Mouse (Mus musculus) midbrain, embryonic 16.5 days (tissue): Measurements from ENCODE around the gene Pid1. TPM values are rescaled to one million over a fixed set of nuclear protein-coding genes. Genes with fewer than 3 reads are reported as not detected.
A peak's percentile ranks its signal among the peaks of the same experiment; 100 is the strongest.

Experiments used
- ATAC-seq: fragments of 200-750 bp; cut with Nextera tagmentation; 2 replicates; pipeline ENCODE4 v1.8.0; 2017; ENCODE audit warnings: moderate TSS enrichment
- H3K27ac ChIP-seq: fragments of 300-500 bp; sonication (generic); 2 replicates; pipeline ENCODE4 v1.5.1; 2014; ENCODE audit warnings: mild to moderate bottlenecking, low read length, mixed read lengths
- H3K27me3 ChIP-seq: fragments of 300-500 bp; sonication (generic); 2 replicates; pipeline ENCODE4 v1.6.1; 2014; ENCODE audit warnings: low read depth, low read length, mixed read lengths; ENCODE audit not compliant: control insufficient read depth, insufficient read depth
- H3K36me3 ChIP-seq: fragments of 300-500 bp; sonication (generic); 2 replicates; pipeline ENCODE4 v1.6.1; 2014; ENCODE audit warnings: mild to moderate bottlenecking, low read length, moderate library complexity, mixed read lengths; ENCODE audit not compliant: control insufficient read depth, insufficient read depth
- H3K4me1 ChIP-seq: fragments of 300-500 bp; sonication (generic); 2 replicates; pipeline ENCODE4 v1.6.1; 2014; ENCODE audit warnings: mild to moderate bottlenecking, low read length, mixed read lengths; ENCODE audit not compliant: control insufficient read depth, insufficient read depth
- H3K4me2 ChIP-seq: fragments of 300-500 bp; sonication (generic); 2 replicates; pipeline ENCODE4 v1.6.1; 2014; ENCODE audit warnings: mild to moderate bottlenecking, low read length, mixed read lengths
- H3K4me3 ChIP-seq: fragments of 300-500 bp; sonication (generic); 2 replicates; pipeline ENCODE4 v1.5.1; 2014; ENCODE audit warnings: low read depth, mild to moderate bottlenecking, low read length, moderate library complexity, mixed read lengths
- H3K9ac ChIP-seq: fragments of 300-500 bp; sonication (generic); 2 replicates; pipeline ENCODE4 v1.6.1; 2014; ENCODE audit warnings: low read depth, low read length, mixed read lengths
- H3K9me3 ChIP-seq: fragments of 300-500 bp; sonication (generic); replicated peaks from 2 replicates; pipeline ENCODE4 v1.6.1; 2014; ENCODE audit warnings: mild to moderate bottlenecking, low read length, mixed read lengths; ENCODE audit not compliant: control insufficient read depth, poor library complexity, severe bottlenecking
- WGBS: fragments of 180-500 bp; shearing (Covaris S2); extraction: QIAGEN DNeasy Blood & Tissue Kit; methylation state at CpG from one replicate; pipeline ENCODE4 v1.1.7; 2014; 5-methylcytosine and 5-hydroxymethylcytosine counted together
- polyA plus RNA-seq: library from polyadenylated mRNA; unstranded; fragments of >200 nt; fragmentation: Nextera tagmentation; extraction: Ambion mirVana; gene quantifications from 2 replicates; pipeline ENCODE4 v1.2.1, GENCODE M21; 2015

The Pid1 gene
- polyA plus RNA-seq, 1 experiment from 2014 or later: 82.7 TPM

DNA sequence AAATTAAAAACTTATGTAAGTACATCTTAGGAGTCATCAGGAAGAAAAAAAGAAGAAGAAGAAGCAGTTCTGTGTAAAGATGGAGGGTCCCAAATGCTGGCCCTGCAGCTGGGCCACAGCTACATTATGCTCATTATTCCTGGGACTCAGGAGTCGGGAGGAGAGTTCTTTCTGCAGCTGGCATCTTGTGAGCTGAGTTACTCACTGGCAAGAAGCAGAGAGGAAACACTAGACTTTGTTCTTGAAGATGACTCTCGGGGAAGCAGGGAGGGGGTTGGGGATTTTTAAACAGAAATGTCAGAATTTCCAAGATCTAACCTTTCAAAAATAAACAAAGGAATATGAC, 208.4 kb downstream of the Pid1 start:
- no peak overlapping the region for H3K27ac ChIP-seq
- no peaks in the 10 kb centered on the region for H3K9me3 ChIP-seq
- 0 out of 2 replicates have a peak, but pooled peaks have one; percentile 43 for ATAC-seq
- H3K4me2 ChIP-seq: no peak overlapping the region
- WGBS: 8% methylated on average over 2 of the region's 2 CpGs
- no peak overlapping the region for H3K4me3 ChIP-seq
- H3K36me3 ChIP-seq: no peaks in the 10 kb centered on the region
- no peak overlapping the region for H3K9ac ChIP-seq
- no peaks in the 10 kb centered on the region for H3K27me3 ChIP-seq
- 0 out of 2 replicates have a peak, but pooled peaks cover 3% of the 10 kb centered on the region for H3K4me1 ChIP-seq

DNA sequence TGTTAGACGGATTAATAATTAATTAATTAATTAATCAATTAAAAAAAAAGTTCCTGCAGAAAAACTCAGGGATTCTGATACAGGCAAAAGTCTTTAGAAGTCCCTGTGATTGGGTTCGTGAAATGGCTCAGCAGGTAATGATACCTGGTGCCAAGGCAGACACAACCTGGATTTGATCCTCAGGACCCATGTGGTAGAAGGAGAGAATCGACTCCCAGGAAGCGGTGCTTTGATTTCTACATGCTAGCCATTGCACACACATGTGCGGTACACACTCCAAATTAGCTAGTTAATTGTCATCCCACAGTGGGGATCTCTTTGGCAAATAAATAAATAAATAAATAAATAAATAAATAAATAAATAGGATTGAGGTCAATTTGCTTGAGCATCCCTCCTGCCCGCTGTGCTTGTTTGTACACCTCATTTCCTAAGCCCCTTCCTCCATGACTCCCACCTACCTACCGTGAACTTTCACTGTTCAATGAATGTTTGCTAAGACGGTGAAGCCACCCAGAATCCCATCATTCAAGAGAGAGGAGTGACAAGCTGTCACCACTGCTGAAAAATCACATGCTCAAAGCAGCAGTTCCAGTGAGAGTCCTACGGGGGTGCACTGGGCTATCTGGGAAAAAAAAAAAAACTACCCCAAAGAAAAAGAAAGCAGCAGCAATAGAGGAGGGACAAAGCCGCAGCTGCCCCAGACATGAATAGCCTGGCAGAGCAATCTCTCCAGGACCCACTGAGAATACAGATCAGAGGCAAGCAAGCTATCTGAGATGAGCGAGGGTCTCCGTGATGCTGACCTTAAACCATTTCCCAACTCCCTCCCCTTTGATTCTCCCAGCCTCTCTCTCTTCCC, 209.0 kb downstream of the Pid1 start:
- 45% methylated on average over 12 of the region's 12 CpGs for WGBS
- Histone ChIP-seq H3K9ac (no peak overlapping the region), H3K4me3 (no peak overlapping the region), H3K4me1 (0 out of 2 replicates have a peak, but pooled peaks cover 3% of the 10 kb centered on the region), H3K27me3 (no peaks in the 10 kb centered on the region), H3K36me3 (no peaks in the 10 kb centered on the region), H3K27ac (no peak overlapping the region), H3K4me2 (no peak overlapping the region), H3K9me3 (no peaks in the 10 kb centered on the region)
- ATAC-seq: peak; percentile 57; the same call in 1 of the 2 replicates

DNA sequence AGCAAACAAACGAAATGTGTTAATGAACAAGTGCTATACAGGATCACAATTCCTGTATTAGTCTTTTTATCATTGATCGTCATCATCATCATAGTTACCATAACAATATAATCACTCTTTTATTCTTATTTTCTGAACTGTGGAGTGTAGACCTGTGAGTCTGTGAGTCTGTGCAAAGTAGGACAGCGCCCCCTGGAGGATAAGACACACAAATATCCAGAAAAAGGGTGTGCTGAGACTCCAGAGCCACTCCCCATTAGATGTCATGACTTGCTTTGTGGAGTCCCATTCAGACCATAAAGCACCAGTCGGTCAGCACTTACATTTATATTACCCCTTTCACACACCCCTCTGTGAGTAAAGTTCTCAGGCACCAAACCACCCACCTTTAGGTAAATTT, 210.0 kb downstream of the Pid1 start:
- H3K27ac ChIP-seq: no peak overlapping the region
- no peaks in the 10 kb centered on the region for H3K27me3 ChIP-seq
- no peak for ATAC-seq
- no peak overlapping the region for H3K9ac ChIP-seq
- no peak overlapping the region for H3K4me3 ChIP-seq
- H3K9me3 ChIP-seq: no peaks in the 10 kb centered on the region
- 61% methylated on average over 4 of the region's 4 CpGs for WGBS
- no peak overlapping the region for H3K4me2 ChIP-seq
- no peaks in the 10 kb centered on the region for H3K36me3 ChIP-seq
- 0 out of 2 replicates have a peak, but pooled peaks cover 3% of the 10 kb centered on the region for H3K4me1 ChIP-seq

DNA sequence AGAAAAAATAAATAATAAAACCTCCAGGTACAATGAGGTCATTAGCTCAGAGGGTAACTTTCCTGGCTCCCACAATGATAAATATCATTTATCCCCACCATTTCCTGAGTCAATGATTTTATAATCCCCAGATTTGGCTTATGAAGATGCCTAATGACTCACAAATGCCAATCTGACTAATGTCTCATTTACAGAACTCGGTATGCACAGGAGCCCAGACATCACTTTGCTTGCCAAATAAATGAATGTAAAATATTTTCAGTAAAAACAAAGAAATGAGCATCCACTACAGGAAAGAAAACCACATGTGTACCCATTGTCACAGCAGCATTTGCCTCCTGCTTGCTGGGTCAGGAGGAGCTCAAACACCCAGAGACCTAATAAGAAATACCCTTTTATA, 222.4 kb downstream of the Pid1 start:
- Histone ChIP-seq H3K9ac (no peak overlapping the region), H3K27ac (no peak overlapping the region), H3K27me3 (no peaks in the 10 kb centered on the region), H3K36me3 (no peaks in the 10 kb centered on the region), H3K4me1 (no peaks in the 10 kb centered on the region), H3K4me2 (no peak overlapping the region), H3K4me3 (no peak overlapping the region), H3K9me3 (no peaks in the 10 kb centered on the region)
- ATAC-seq: no peak
- 81% methylated on average over 1 of the region's 1 CpGs for WGBS

GRCm38 (mm10) chr1:84132451-84132850, 231.5 kb downstream of the Pid1 start:
- Histone ChIP-seq H3K36me3 (no peaks in the 10 kb centered on the region), H3K27me3 (no peaks in the 10 kb centered on the region), H3K27ac (no peak overlapping the region), H3K9me3 (no peaks in the 10 kb centered on the region), H3K4me3 (no peak overlapping the region), H3K4me2 (no peak overlapping the region), H3K9ac (no peak overlapping the region), H3K4me1 (no peaks in the 10 kb centered on the region)
- no peak for ATAC-seq
- 59% methylated on average over 4 of the region's 4 CpGs for WGBS

DNA sequence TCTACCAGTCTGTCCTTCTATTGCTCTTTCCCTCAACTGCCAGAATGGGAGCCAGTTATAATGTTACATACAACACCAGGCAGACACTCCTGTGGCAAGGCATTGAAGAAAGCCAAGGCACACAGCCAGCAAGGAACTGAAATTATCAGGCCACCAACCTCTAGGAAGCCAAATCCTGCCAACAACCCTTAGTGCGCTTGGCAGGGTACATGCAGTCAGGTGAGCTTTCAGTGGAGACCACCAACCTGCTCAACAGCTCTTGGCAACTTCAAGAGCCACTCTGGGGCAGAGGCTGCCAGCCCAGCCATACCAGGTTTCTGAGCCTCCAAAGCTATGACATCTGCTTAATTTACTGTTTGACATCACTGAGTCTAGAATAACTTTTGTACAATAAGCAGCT, 232.2 kb downstream of the Pid1 start:
- Histone ChIP-seq H3K9ac (no peak overlapping the region), H3K4me1 (no peaks in the 10 kb centered on the region), H3K27me3 (no peaks in the 10 kb centered on the region), H3K4me2 (no peak overlapping the region), H3K36me3 (no peaks in the 10 kb centered on the region), H3K27ac (no peak overlapping the region), H3K4me3 (no peak overlapping the region), H3K9me3 (no peaks in the 10 kb centered on the region)
- 0 out of 2 replicates have a peak, but pooled peaks have one; percentile 32 for ATAC-seq
- 88% methylated on average over 1 of the region's 1 CpGs for WGBS

GRCm38 (mm10) chr1:84128510-84128909, 235.5 kb downstream of the Pid1 start:
- Histone ChIP-seq H3K36me3 (no peaks in the 10 kb centered on the region), H3K4me1 (no peaks in the 10 kb centered on the region), H3K27ac (no peak overlapping the region), H3K4me2 (no peak overlapping the region), H3K27me3 (no peaks in the 10 kb centered on the region), H3K4me3 (no peak overlapping the region), H3K9me3 (no peaks in the 10 kb centered on the region), H3K9ac (no peak overlapping the region)
- 57% methylated on average over 4 of the region's 4 CpGs for WGBS
- 0 out of 2 replicates have a peak, but pooled peaks have one; percentile 54 for ATAC-seq

DNA sequence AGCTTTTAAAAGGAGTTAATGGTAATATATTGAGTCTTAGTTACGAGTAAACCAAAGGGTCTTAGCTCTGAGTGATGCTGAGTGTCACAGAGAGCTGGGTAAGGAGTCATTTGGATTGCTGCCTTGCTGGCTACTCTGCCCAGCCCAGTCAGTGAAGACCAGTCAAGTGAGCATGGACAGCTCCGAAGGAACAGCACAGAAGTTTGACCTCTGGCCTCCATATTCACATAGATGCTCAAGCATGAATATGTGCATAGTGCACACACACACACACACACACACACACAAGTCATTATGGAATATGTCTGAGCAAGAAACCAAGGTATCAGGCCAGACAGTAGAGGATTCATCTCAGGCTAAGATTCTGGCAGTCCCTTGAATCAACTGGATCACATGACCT, 244.7 kb downstream of the Pid1 start:
- no peak for ATAC-seq
- 91% methylated on average over 2 of the region's 2 CpGs for WGBS

DNA sequence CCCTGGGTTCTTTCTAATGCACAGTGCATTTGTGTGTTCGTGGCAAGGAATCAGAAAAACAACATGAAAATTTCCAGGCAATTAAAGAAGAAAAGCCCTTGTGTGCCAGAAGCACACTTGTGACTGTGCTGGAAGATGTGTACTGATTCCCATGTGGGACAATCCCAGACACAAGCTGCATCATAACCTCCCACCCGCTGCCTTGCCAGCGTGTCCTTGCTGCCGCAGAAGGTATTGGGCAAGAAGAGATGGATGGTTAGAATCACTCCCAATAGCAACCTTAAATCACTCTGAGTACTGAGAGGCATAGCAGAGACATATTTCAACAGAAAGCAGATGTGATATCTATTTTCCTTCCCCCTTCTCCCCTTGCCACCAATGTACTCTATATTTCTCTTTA, 257.2 kb downstream of the Pid1 start:
- H3K9me3 ChIP-seq: no peaks in the 10 kb centered on the region
- H3K4me1 ChIP-seq: no peaks in the 10 kb centered on the region
- H3K9ac ChIP-seq: no peak overlapping the region
- H3K4me2 ChIP-seq: no peak overlapping the region
- 0 out of 2 replicates have a peak overlapping the region, but pooled peaks have one; percentile 24 for H3K27ac ChIP-seq
- H3K4me3 ChIP-seq: no peak overlapping the region
- WGBS: 88% methylated on average over 4 of the region's 4 CpGs
- H3K27me3 ChIP-seq: no peaks in the 10 kb centered on the region
- no peak for ATAC-seq
- H3K36me3 ChIP-seq: no peaks in the 10 kb centered on the region

More for the DNA sequence above, 244.7 kb downstream of the Pid1 start:
- no peaks in the 10 kb centered on the region for H3K36me3 ChIP-seq
- H3K9ac ChIP-seq: no peak overlapping the region
- no peaks in the 10 kb centered on the region for H3K9me3 ChIP-seq
- H3K27me3 ChIP-seq: no peaks in the 10 kb centered on the region
- no peak overlapping the region for H3K4me3 ChIP-seq
- no peak overlapping the region for H3K4me2 ChIP-seq
- H3K27ac ChIP-seq: no peak overlapping the region
- no peaks in the 10 kb centered on the region for H3K4me1 ChIP-seq
